Mouse (Mus musculus) cerebellum, postnatal 25 days (tissue): Measurements from ENCODE around the gene Ephb3.
A peak's percentile ranks its signal among the peaks of the same experiment; 100 is the strongest.
"Not testable (repeated sequence)": the region's sequence is repeated elsewhere in the genome, so short reads cannot be mapped to it uniquely, and the experiment has no call there.

Experiments
- DNase-seq, 2 experiments: peaks; one replicate each; pipeline ENCODE4 v3.0.0; 2021; ENCODE audit warnings: mixed read lengths in 2 of 2

Ephb3 gene

GRCm38 (mm10) chr16:21204367-21205092 lies at the start of gene Ephb3:
Ephb3 (plus strand) TSS chr16:21204755.
- DNase-seq: peak; percentile 96 to 99

- not testable (repeated sequence) for DNase-seq
Measured at GRCm38 (mm10) chr16:21156261-21156660, 48.3 kb upstream of the Ephb3 start.

GRCm38 (mm10) chr16:21159226-21159625 lies 45.3 kb upstream of the Ephb3 start:
- not testable (repeated sequence) for DNase-seq

GRCm38 (mm10) chr16:21163423-21163822 lies 41.1 kb upstream of the Ephb3 start:
- DNase-seq: not testable (repeated sequence)

- peak; percentile 2 to 8 for DNase-seq
Measured at GRCm38 (mm10) chr16:21165343-21166220, 39.0 kb upstream of the Ephb3 start.

- no peak for DNase-seq
Measured at GRCm38 (mm10) chr16:21168730-21169129, 35.8 kb upstream of the Ephb3 start.

- DNase-seq: no peak
Measured at GRCm38 (mm10) chr16:21175236-21175635, 29.3 kb upstream of the Ephb3 start.

GRCm38 (mm10) chr16:21182108-21182507 lies 22.4 kb upstream of the Ephb3 start:
- DNase-seq: no peak

GRCm38 (mm10) chr16:21184697-21185096 lies 19.9 kb upstream of the Ephb3 start:
- no peak for DNase-seq

- no peak for DNase-seq
Measured at GRCm38 (mm10) chr16:21187568-21187967, 17.0 kb upstream of the Ephb3 start.

- DNase-seq: no peak
Measured at GRCm38 (mm10) chr16:21188345-21188744, 16.2 kb upstream of the Ephb3 start.

GRCm38 (mm10) chr16:21191569-21191968 lies 13.0 kb upstream of the Ephb3 start:
- DNase-seq: no peak

- DNase-seq: peak; percentile 36 to 42
Measured at GRCm38 (mm10) chr16:21192509-21193354, 11.8 kb upstream of the Ephb3 start.

GRCm38 (mm10) chr16:21194182-21194581 lies 10.4 kb upstream of the Ephb3 start:
- no peak for DNase-seq

- no peak for DNase-seq
Measured at GRCm38 (mm10) chr16:21195260-21195866, 9.2 kb upstream of the Ephb3 start.

- no peak for DNase-seq
Measured at GRCm38 (mm10) chr16:21196576-21196975, 8.0 kb upstream of the Ephb3 start.

GRCm38 (mm10) chr16:21197542-21197941 lies 7.0 kb upstream of the Ephb3 start:
- no peak for DNase-seq

GRCm38 (mm10) chr16:21198006-21198405 lies 6.5 kb upstream of the Ephb3 start:
- no peak for DNase-seq

- no peak for DNase-seq
Measured at GRCm38 (mm10) chr16:21198529-21198928, 6.0 kb upstream of the Ephb3 start.

GRCm38 (mm10) chr16:21199426-21199825 lies 5.1 kb upstream of the Ephb3 start:
- no peak for DNase-seq

- DNase-seq: no peak
Measured at GRCm38 (mm10) chr16:21202731-21203130, 1.8 kb upstream of the Ephb3 start.

- DNase-seq: no peak
Measured at GRCm38 (mm10) chr16:21205093-21205886, 735 bp downstream of the Ephb3 start.
